Mouse (Mus musculus) duodenum, adult 2 months (tissue): Measurements from ENCODE around the gene Gm10097. TPM values are rescaled to one million over a fixed set of nuclear protein-coding genes. Genes with fewer than 3 reads are reported as not detected.

ENCODE experiments used
- polyA plus RNA-seq: library from polyadenylated mRNA; depleted of rRNA; stranded (reverse); fragments of >200 nt; gene quantifications from 2 replicates; pipeline ENCODE4 v1.2.3, GENCODE M21; 2012; ENCODE audit warnings: low replicate concordance; rRNA removed

Gm10097 gene
- not detected in 2 replicates for polyA plus RNA-seq

DNA sequence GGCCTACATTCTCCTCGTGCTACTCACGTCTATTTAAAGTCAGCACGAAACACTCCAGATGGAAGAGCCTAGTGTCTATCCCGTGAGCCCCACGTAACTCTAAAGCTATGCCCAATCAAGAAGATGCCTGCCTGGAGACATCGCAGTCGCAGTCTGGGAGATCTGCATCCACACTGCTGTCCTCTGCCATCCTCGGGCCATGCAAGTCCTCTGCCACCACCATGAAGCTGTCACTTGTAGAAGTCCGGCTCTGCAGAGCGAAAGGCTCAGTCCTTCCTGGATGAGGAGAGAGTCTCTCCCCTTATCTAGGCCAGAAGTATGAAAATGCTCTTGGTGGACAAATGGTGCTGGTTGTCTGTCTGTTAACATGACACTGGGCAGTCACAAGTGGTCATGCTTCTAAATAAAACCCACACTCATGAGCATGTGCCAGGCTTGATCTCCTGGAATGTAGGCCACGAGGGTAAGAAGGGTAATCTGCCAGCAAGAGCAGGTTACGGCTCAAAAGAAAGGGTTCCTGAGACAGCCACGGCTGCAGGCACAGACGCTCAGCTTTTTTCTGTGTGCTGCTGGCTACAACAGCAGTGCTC is at the start of gene Gm10097:
Gm10097 (plus strand) TSS at position 517 of the 590 bp plus-strand sequence.

